25 mouse cellular contexts compared by ENCODE assay signal in the genomic region with DNA sequence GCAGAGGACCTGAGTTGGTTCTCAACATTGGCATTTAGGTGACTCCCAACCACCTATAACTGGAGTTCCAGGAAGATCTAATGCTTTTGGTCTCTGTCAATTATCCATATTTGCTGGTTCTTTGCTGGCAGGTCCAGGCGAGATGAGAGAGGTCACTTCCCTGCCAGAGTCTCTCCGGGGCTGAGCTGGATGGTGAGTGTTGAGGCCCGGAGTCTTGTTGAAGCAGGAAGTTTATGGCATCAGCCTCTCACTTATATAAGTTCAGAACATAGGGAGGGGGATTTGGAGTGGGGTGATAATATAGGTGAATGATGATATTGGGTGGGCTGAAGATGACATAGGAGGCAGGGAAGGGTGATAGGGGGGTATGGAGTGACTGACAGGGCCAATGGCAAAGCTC.
"Had no signal": no experiment of that assay in that cellular context is flagged by ENCODE, and none has a peak within 500 bp of the region (broad histone marks: within the 10 kb centered on the region; RNA-seq: fewer than 3 reads in every experiment).

No protein-coding gene starts in this region.

- H3K9me3 ChIP-seq: embryonic facial prominence, embryonic 10.5 days; embryonic facial prominence, embryonic 12.5 days; embryonic facial prominence, embryonic 13.5 days; embryonic facial prominence, embryonic 15.5 days; forebrain, embryonic 10.5 days; forebrain, embryonic 12.5 days; forebrain, embryonic 13.5 days; forebrain, embryonic 15.5 days had no signal

- H3K27me3 ChIP-seq: embryonic facial prominence, embryonic 12.5 days; embryonic facial prominence, embryonic 13.5 days; embryonic facial prominence, embryonic 15.5 days; forebrain, embryonic 12.5 days; forebrain, embryonic 13.5 days; forebrain, embryonic 15.5 days had no signal

- H3K4me1 ChIP-seq: embryonic facial prominence, embryonic 12.5 days; forebrain, embryonic 12.5 days; forebrain, embryonic 15.5 days had no signal

- DNase-seq: cerebellum, adult 2 months; cerebellum, adult 8-10 months; cerebellum, adult 9-10 months; cerebellum, adult 9-11 months; cerebellum, postnatal 10 days; cerebellum, postnatal 14 days; cerebellum, postnatal 25 days; cerebellum, postnatal 36 days; embryo, embryonic 11 days; forebrain, postnatal 0 days; gastrocnemius, adult 2 months; gastrocnemius, postnatal 10 days; gastrocnemius, postnatal 14 days; gastrocnemius, postnatal 25 days; gastrocnemius, postnatal 36 days; heart, adult 18-20 months had no signal

- H3K27ac ChIP-seq: embryonic facial prominence, embryonic 10.5 days; embryonic facial prominence, embryonic 12.5 days; embryonic facial prominence, embryonic 13.5 days; embryonic facial prominence, embryonic 15.5 days; forebrain, embryonic 10.5 days; forebrain, embryonic 12.5 days; forebrain, embryonic 13.5 days; forebrain, embryonic 15.5 days; gastrocnemius, adult 2 months had no signal

- H3K36me3 ChIP-seq: embryonic facial prominence, embryonic 10.5 days; embryonic facial prominence, embryonic 12.5 days; embryonic facial prominence, embryonic 13.5 days; embryonic facial prominence, embryonic 15.5 days; forebrain, embryonic 10.5 days; forebrain, embryonic 12.5 days; forebrain, embryonic 15.5 days had no signal

- H3K4me3 ChIP-seq: embryonic facial prominence, embryonic 10.5 days; embryonic facial prominence, embryonic 12.5 days; embryonic facial prominence, embryonic 13.5 days; embryonic facial prominence, embryonic 15.5 days; erythroblast, embryonic 14.5 days; forebrain, embryonic 10.5 days; forebrain, embryonic 12.5 days; forebrain, embryonic 13.5 days; forebrain, embryonic 15.5 days; gastrocnemius, adult 2 months had no signal

- H3K9ac ChIP-seq: embryonic facial prominence, embryonic 12.5 days; embryonic facial prominence, embryonic 13.5 days; embryonic facial prominence, embryonic 15.5 days; forebrain, embryonic 12.5 days; forebrain, embryonic 13.5 days; forebrain, embryonic 15.5 days; forebrain, postnatal 0 days had no signal
